Mouse (Mus musculus) CH12.LX (cell line): Measurements from ENCODE around the gene Bak1. TPM values are rescaled to one million over a fixed set of nuclear protein-coding genes. Genes with fewer than 3 reads are reported as not detected.

ENCODE experiments used
- DNase-seq: peaks from one replicate; pipeline ENCODE4 v3.0.0-alpha.2; 2013; ENCODE audit errors: extremely low read depth
- H3K27ac ChIP-seq: 2 replicates; pipeline ENCODE4 v1.5.1; 2012; ENCODE audit warnings: low read depth, mild to moderate bottlenecking, control low read depth, moderate library complexity; ENCODE audit not compliant: insufficient read depth
- H3K27me3 ChIP-seq: replicated peaks from 2 replicates; pipeline ENCODE3; 2012; ENCODE audit warnings: inconsistent platforms
- H3K36me3 ChIP-seq, 2 experiments: replicated peaks in 1 of 2; 2 replicates each; pipeline versions ENCODE3 to v1.6.1; 2012; ENCODE audit warnings: inconsistent platforms in 1 of 2, low read length in 1 of 2, mild to moderate bottlenecking in 1 of 2, mixed read lengths in 1 of 2, moderate library complexity in 1 of 2; ENCODE audit not compliant: control insufficient read depth in 1 of 2, insufficient read depth in 1 of 2
- H3K4me1 ChIP-seq, 2 experiments: 2 replicates each; pipeline ENCODE4 v1.6.1; 2012; ENCODE audit warnings: inconsistent platforms in 1 of 2, moderate library complexity in 1 of 2; ENCODE audit not compliant: insufficient read depth in 2 of 2, control insufficient read depth in 1 of 2
- H3K4me2 ChIP-seq: 2 replicates; pipeline ENCODE4 v1.6.1; 2012; ENCODE audit warnings: low read depth, mild to moderate bottlenecking, control low read depth; ENCODE audit not compliant: poor library complexity, insufficient read depth, severe bottlenecking
- H3K4me3 ChIP-seq, 3 experiments: fragments of 150-350 bp in 1 of 3; sonication (generic) in 1 of 3; replicated peaks in 1 of 3; 2 replicates each; pipeline versions ENCODE3 to v1.5.1; 2011 to 2012; ENCODE audit warnings: low read depth in 2 of 3, low read length in 2 of 3, mild to moderate bottlenecking in 2 of 3, moderate library complexity in 2 of 3, control low read depth in 1 of 3, improper control_type of control experiment in 1 of 3, inconsistent platforms in 1 of 3, mixed read lengths in 1 of 3; ENCODE audit not compliant: poor library complexity in 1 of 3
- H3K79me2 ChIP-seq: replicated peaks from 2 replicates; pipeline ENCODE4 v1.6.1; 2012; ENCODE audit warnings: mild to moderate bottlenecking, moderate library complexity; ENCODE audit not compliant: control insufficient read depth, poor library complexity, insufficient read depth, severe bottlenecking; ENCODE audit errors: extremely low read depth
- H3K9ac ChIP-seq: 2 replicates; pipeline ENCODE4 v1.6.1; 2012; ENCODE audit warnings: low read depth, mild to moderate bottlenecking, control low read depth, moderate library complexity; ENCODE audit not compliant: insufficient read depth
- H3K9me3 ChIP-seq: replicated peaks from 2 replicates; pipeline ENCODE3; 2012; ENCODE audit warnings: low read length, inconsistent platforms, mixed read lengths
- BHLHE40 ChIP-seq: IDR thresholded peaks from 2 replicates; pipeline ENCODE4 v1.6.1; 2011; ENCODE audit warnings: mild to moderate bottlenecking, low read depth, low read length, improper control_type of control experiment
- CHD1 ChIP-seq: IDR thresholded peaks from 2 replicates; pipeline ENCODE4 v1.6.1; 2012; ENCODE audit warnings: low read depth, low read length, improper control_type of control experiment, inconsistent platforms
- CHD2 ChIP-seq: IDR thresholded peaks from 2 replicates; pipeline ENCODE4 v1.6.1; 2011; ENCODE audit warnings: low read length, improper control_type of control experiment
- CTCF ChIP-seq, 2 experiments: IDR thresholded peaks in 1 of 2; conservative IDR thresholded peaks in 1 of 2; 2 replicates each; pipeline ENCODE4 v1.5.1; 2011 to 2012; ENCODE audit warnings: low read depth in 2 of 2, low read length in 2 of 2, improper control_type of control experiment in 1 of 2, inconsistent platforms in 1 of 2, mild to moderate bottlenecking in 1 of 2, moderate library complexity in 1 of 2
- EP300 ChIP-seq: IDR thresholded peaks from 2 replicates; pipeline ENCODE4 v1.6.1; 2011; ENCODE audit warnings: low read length, improper control_type of control experiment
- ETS1 ChIP-seq: conservative IDR thresholded peaks from 2 replicates; pipeline ENCODE4 v1.6.1; 2012; ENCODE audit warnings: low read depth, mild to moderate bottlenecking, inconsistent platforms, low read length, improper control_type of control experiment, moderate library complexity
- HCFC1 ChIP-seq: IDR thresholded peaks from 2 replicates; pipeline ENCODE4 v1.6.1; 2012; ENCODE audit warnings: low read depth, mild to moderate bottlenecking, inconsistent platforms, low read length, improper control_type of control experiment
- IRF4 ChIP-seq: IDR thresholded peaks from 2 replicates; pipeline ENCODE4 v1.6.1; 2014; ENCODE audit warnings: low read depth, mild to moderate bottlenecking, inconsistent platforms, low read length, improper control_type of control experiment
- JUN ChIP-seq: IDR thresholded peaks from 2 replicates; pipeline ENCODE4 v1.6.1; 2011; ENCODE audit warnings: low read depth, mild to moderate bottlenecking, low read length, improper control_type of control experiment, moderate library complexity; ENCODE audit not compliant: insufficient read depth
- JUND ChIP-seq: conservative IDR thresholded peaks from 2 replicates; pipeline ENCODE4 v1.6.1; 2011; ENCODE audit warnings: low read depth, low read length, improper control_type of control experiment
- MAFK ChIP-seq: IDR thresholded peaks from 2 replicates; pipeline ENCODE4 v1.6.1; 2011; ENCODE audit warnings: low read length, improper control_type of control experiment; ENCODE audit not compliant: insufficient replicate concordance
- MAX ChIP-seq: IDR thresholded peaks from 2 replicates; pipeline ENCODE4 v1.6.1; 2011; ENCODE audit warnings: low read length, improper control_type of control experiment
- MAZ ChIP-seq: IDR thresholded peaks from 2 replicates; pipeline ENCODE4 v1.6.1; 2012; ENCODE audit warnings: low read depth, mild to moderate bottlenecking, inconsistent platforms, low read length, improper control_type of control experiment, moderate library complexity
- MXI1 ChIP-seq: IDR thresholded peaks from 2 replicates; pipeline ENCODE4 v1.6.1; 2011; ENCODE audit warnings: mild to moderate bottlenecking, low read depth, low read length, improper control_type of control experiment
- NELFE ChIP-seq: IDR thresholded peaks from 2 replicates; pipeline ENCODE4 v1.6.1; 2011; ENCODE audit warnings: low read depth, low read length, improper control_type of control experiment
- NRF1 ChIP-seq: IDR thresholded peaks from 2 replicates; pipeline ENCODE4 v1.6.1; 2014; ENCODE audit warnings: low read depth, mild to moderate bottlenecking, inconsistent platforms, low read length, improper control_type of control experiment, moderate library complexity
- PAX5 ChIP-seq: IDR thresholded peaks from 2 replicates; pipeline ENCODE4 v1.6.1; 2012; ENCODE audit warnings: low read length, inconsistent platforms, mixed read lengths
- POLR2A ChIP-seq: IDR thresholded peaks from 2 replicates; pipeline ENCODE4 v1.6.1; 2011; ENCODE audit warnings: low read depth, mild to moderate bottlenecking, improper control_type of control experiment, low read length
- RCOR1 ChIP-seq: conservative IDR thresholded peaks from 2 replicates; pipeline ENCODE4 v1.6.1; 2012; ENCODE audit warnings: low read depth, mild to moderate bottlenecking, inconsistent platforms, low read length, improper control_type of control experiment
- SIN3A ChIP-seq: IDR thresholded peaks from 2 replicates; pipeline ENCODE4 v1.6.1; 2012; ENCODE audit warnings: low read length, improper control_type of control experiment, inconsistent platforms
- TBP ChIP-seq: conservative IDR thresholded peaks from 2 replicates; pipeline ENCODE4 v1.6.1; 2011; ENCODE audit warnings: low read depth, low read length, improper control_type of control experiment
- TCF12 ChIP-seq: IDR thresholded peaks from 2 replicates; pipeline ENCODE4 v1.6.1; 2014; ENCODE audit warnings: low read depth, mild to moderate bottlenecking, inconsistent platforms, low read length, improper control_type of control experiment
- USF1 ChIP-seq: IDR thresholded peaks from 2 replicates; pipeline ENCODE4 v1.6.1; 2014; ENCODE audit warnings: low read depth, mild to moderate bottlenecking, inconsistent platforms, low read length, improper control_type of control experiment
- ZC3H11A ChIP-seq: IDR thresholded peaks from 2 replicates; pipeline ENCODE4 v1.6.1; 2012; ENCODE audit warnings: low read depth, mild to moderate bottlenecking, inconsistent platforms, low read length, improper control_type of control experiment
- dilution Hi-C: fragments of 300-500 bp; cut with MboI; formaldehyde crosslinking; loops from 2 replicates; pipeline ENCODE4 v1.14.3; 2020; ENCODE audit warnings: low sequenced_read_pairs; ENCODE audit not compliant: extremely low pct_unique_long_range_greater_than_20kb, extremely low pct_ligation_motif_present
- in situ Hi-C: fragments of 300-500 bp; cut with MboI; formaldehyde crosslinking; loops from 3 replicates; pipeline ENCODE4 v1.14.3; 2019; ENCODE audit warnings: low sequenced_read_pairs, low pct_ligation_motif_present, low pct_unique_long_range_greater_than_20kb, mixed read lengths
- polyA plus RNA-seq: library from polyadenylated mRNA; unstranded; fragments of >175 nt; gene quantifications from 2 replicates; pipeline ENCODE4 v1.2.1, GENCODE M21; 2012; ENCODE audit warnings: low read depth; ENCODE audit not compliant: insufficient read length
- total RNA-seq, 2 experiments: library from RNA; depleted of rRNA; stranded (reverse); fragments of 300-350 nt in 1 of 2; fragments of >200 nt in 1 of 2; gene quantifications; 2 replicates each; pipeline ENCODE4 v1.2.3; 2012 to 2014

Bak1 gene
- total and polyA plus RNA-seq, 3 experiments: 57.3 to 140 (median 61.8) TPM

- peaks cover 15 to 36% of the 10 kb centered on the region in 2 experiments for H3K4me1 ChIP-seq
- peak; percentile 91 for DNase-seq
- peaks cover 6% of the 10 kb centered on the region for H3K9me3 ChIP-seq
- H3K79me2 ChIP-seq: peaks cover 25% of the 10 kb centered on the region
- TF ChIP-seq BHLHE40 (no peak), ETS1 (peak; percentile 82), MXI1 (no peak), CHD2 (peak; percentile 23; the same call in 1 of the 2 replicates), PAX5 (no peak), CTCF (conservative IDR thresholded peaks at IDR 0.05 in 1 of 2, IDR thresholded peaks at IDR 0.05 in 1 of 2; ENCODE audit: low read depth in 2 of 2, low read length in 2 of 2) (no peak), JUND (no peak), TCF12 (peak; percentile 57), MAX (no peak), NELFE (peak; percentile 26; the same call in 1 of the 2 replicates), RCOR1 (no peak), SIN3A (peak; percentile 49; the same call in 1 of the 2 replicates), ZC3H11A (no peak), EP300 (0 out of 2 replicates have a peak, but pooled peaks have one; percentile 2), TBP (0 out of 2 replicates have a peak, but pooled peaks have one; percentile 21), HCFC1 (peak; percentile 61), NRF1 (no peak; the same call in 1 of the 2 replicates), JUN (no peak), IRF4 (peak; percentile 67; the same call in 1 of the 2 replicates), MAZ (peak; percentile 65; the same call in 1 of the 2 replicates), MAFK (no peak), USF1 (no peak), CHD1 (no peak), POLR2A (peak; percentile 34)
- TF ChIP-seq, all 38 proteins: peak for 11
- Histone ChIP-seq H3K9ac (peak overlapping the region; percentile 83), H3K27me3 (no peaks in the 10 kb centered on the region), H3K4me2 (peak overlapping the region; percentile 98), H3K4me3 (peak overlapping the region; percentile 70 to 93 (median 87)), H3K27ac (peak overlapping the region; percentile 50), H3K36me3 (peaks cover 18 to 48% of the 10 kb centered on the region in 2 experiments)
- dilution Hi-C loops: no loop called here
- in situ Hi-C loops: loop anchor here (25.0 kb wide), 1 partner anchor 485 kb away; the partner anchor contains the start of gene Grm4
Measured at GRCm38 (mm10) chr17:27027460-27028283, 1.1 kb downstream of the Bak1 start.
